Mouse (Mus musculus): ENCODE measurements around the gene Xlr3b. TPM values are rescaled to one million over a fixed set of nuclear protein-coding genes. Genes with fewer than 3 reads are reported as not detected.
A peak's percentile ranks its signal among the peaks of the same experiment; 100 is the strongest.
"Not testable (repeated sequence)": the region's sequence is repeated elsewhere in the genome, so short reads cannot be mapped to it uniquely, and the experiment has no call there.

Gene Xlr3b
- polyA plus RNA-seq, 1 experiment, result 5.4 TPM

DNA sequence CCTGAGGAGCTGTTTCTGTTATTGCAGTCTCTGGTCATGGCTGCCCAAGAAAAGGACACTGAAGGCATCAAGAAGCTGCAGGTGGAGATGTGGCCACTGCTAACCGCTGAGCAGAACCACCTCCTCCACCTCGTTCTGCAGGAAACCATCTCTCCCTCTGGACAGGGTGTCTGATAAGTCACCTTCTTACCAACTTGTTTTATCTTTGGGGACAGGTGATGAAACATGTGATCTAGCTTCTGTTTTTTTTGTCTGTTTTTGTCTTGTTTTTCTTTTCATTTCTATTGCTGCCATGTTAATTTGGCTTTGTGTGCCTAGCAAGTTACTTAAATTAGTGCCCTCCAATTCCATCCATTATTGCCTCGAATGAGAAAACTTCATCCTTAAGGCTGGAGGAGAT is 37.3 kb downstream of the Xlr3b start:
- WGBS, result 25% methylated on average over 3 of the region's 3 CpGs
- Histone ChIP-seq H3K4me1 (ENCODE audit: control insufficient read depth, insufficient read depth, low read length) (no peaks in the 10 kb centered on the region; the same call in 1 of the 2 replicates), H3K4me3 (replicated peaks; ENCODE audit: control insufficient read depth, low read depth, low read length) (peak overlapping the region; percentile 94), H3K27ac (ENCODE audit: control insufficient read depth, insufficient read depth, low read depth, low read length, poor library complexity) (no peak overlapping the region)
- TF ChIP-seq POLR2A (IDR thresholded peaks at IDR 0.05; ENCODE audit: borderline replicate concordance, control insufficient read depth, low read depth, low read length), result no peak
- TF ChIP-seq CTCF (IDR thresholded peaks at IDR 0.05; ENCODE audit: control insufficient read depth, insufficient read depth, low read length), result no peak

DNA sequence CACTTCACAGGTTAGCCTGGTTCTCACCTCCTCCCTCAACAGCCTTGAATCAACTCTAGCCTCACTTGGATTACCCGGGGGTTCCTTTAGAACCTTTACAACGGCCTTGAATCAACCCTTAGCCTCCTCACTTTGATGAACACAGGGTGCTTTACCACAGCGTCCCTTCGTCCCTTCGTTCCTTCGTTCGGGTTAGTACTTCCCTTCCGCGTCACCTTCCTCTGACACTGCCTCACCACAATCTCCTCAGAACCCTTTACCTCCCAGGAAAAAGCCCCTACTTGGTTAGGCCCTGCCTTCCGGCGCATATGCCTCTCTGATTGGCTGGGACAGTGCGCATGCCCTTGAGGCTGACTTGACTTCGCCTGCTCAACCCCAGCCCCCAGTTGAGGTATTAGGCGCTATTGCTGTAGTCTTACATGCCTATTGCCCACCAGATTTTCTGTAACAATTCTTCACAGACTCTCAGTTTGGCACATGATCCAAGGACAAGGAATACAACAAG is 50.9 kb downstream of the Xlr3b start, which contains the start of gene Xlr4c:
Gene Xlr4c (minus strand): TSS at position 310 of the 505 bp plus-strand sequence.
- H3K27ac ChIP-seq (ENCODE audit: control insufficient read depth, insufficient read depth, low read depth, low read length, poor library complexity); H3K4me3 ChIP-seq (replicated peaks; ENCODE audit: control insufficient read depth, low read depth, low read length); H3K4me1 ChIP-seq (ENCODE audit: control insufficient read depth, insufficient read depth, low read length): not testable (repeated sequence)
- WGBS, result 49% methylated on average over 14 of the region's 14 CpGs

Other genes with a start within 250 kb of the Xlr3b start
- gene Zfp185, start 204.9 kb upstream of the Xlr3b start, polyA plus RNA-seq (2011; ENCODE audit: insufficient read depth, insufficient read length, low replicate concordance, missing spikeins), result 0.42 TPM in 1 of 2 replicates, not detected in the other
- not detected in 2 replicates for gene Pnma5, start 155.1 kb upstream of the Xlr3b start, polyA plus RNA-seq (2011; ENCODE audit: insufficient read depth, insufficient read length, low replicate concordance, missing spikeins)
- not detected in 2 replicates for gene Pnma3, start 127.4 kb upstream of the Xlr3b start, polyA plus RNA-seq (2011; ENCODE audit: insufficient read depth, insufficient read length, low replicate concordance, missing spikeins)
- 2.2 and 10.0 TPM in 2 replicates for gene Xlr4a, start 109.7 kb upstream of the Xlr3b start, polyA plus RNA-seq (2011; ENCODE audit: insufficient read depth, insufficient read length, low replicate concordance, missing spikeins)
- gene Xlr3a, start 95.1 kb upstream of the Xlr3b start, polyA plus RNA-seq (2011; ENCODE audit: insufficient read depth, insufficient read length, low replicate concordance, missing spikeins), result 3.3 TPM in 1 of 2 replicates, not detected in the other
- not detected in 2 replicates for gene Gm14685, start 75.2 kb upstream of the Xlr3b start, polyA plus RNA-seq (2011; ENCODE audit: insufficient read depth, insufficient read length, low replicate concordance, missing spikeins)
- not detected in 2 replicates for gene Xlr5b, start 43.4 kb upstream of the Xlr3b start, polyA plus RNA-seq (2011; ENCODE audit: insufficient read depth, insufficient read length, low replicate concordance, missing spikeins)
- not detected in 2 replicates for gene DXBay18, start 42.8 kb upstream of the Xlr3b start, polyA plus RNA-seq (2011; ENCODE audit: insufficient read depth, insufficient read length, low replicate concordance, missing spikeins)
- gene Spin2d, start 15.2 kb upstream of the Xlr3b start, polyA plus RNA-seq (2011; ENCODE audit: insufficient read depth, insufficient read length, low replicate concordance, missing spikeins), result not detected in 2 replicates
- gene Xlr4b, start 22.1 kb downstream of the Xlr3b start, polyA plus RNA-seq (2011; ENCODE audit: insufficient read depth, insufficient read length, low replicate concordance, missing spikeins), result 3.9 and 26.1 TPM in 2 replicates
- 1.4 and 2.0 TPM in 2 replicates for gene F8a, start 36.1 kb downstream of the Xlr3b start, polyA plus RNA-seq (2011; ENCODE audit: insufficient read depth, insufficient read length, low replicate concordance, missing spikeins)
- gene Xlr4c, start 50.9 kb downstream of the Xlr3b start, polyA plus RNA-seq (2011; ENCODE audit: insufficient read depth, insufficient read length, low replicate concordance, missing spikeins), result 4.2 TPM in 1 of 2 replicates, not detected in the other
- gene Xlr3c, start 73.2 kb downstream of the Xlr3b start, polyA plus RNA-seq (2011; ENCODE audit: insufficient read depth, insufficient read length, low replicate concordance, missing spikeins), result 0.88 TPM in 1 of 2 replicates, not detected in the other
- not detected in 2 replicates for gene Xlr5a, start 100.8 kb downstream of the Xlr3b start, polyA plus RNA-seq (2011; ENCODE audit: insufficient read depth, insufficient read length, low replicate concordance, missing spikeins)
- not detected in 2 replicates for gene Xlr5c, start 100.8 kb downstream of the Xlr3b start, polyA plus RNA-seq (2011; ENCODE audit: insufficient read depth, insufficient read length, low replicate concordance, missing spikeins)
- gene Gm45015, start 144.6 kb downstream of the Xlr3b start, polyA plus RNA-seq (2011; ENCODE audit: insufficient read depth, insufficient read length, low replicate concordance, missing spikeins), result not detected in 2 replicates
- gene Zfp275, start 150.4 kb downstream of the Xlr3b start, polyA plus RNA-seq (2011; ENCODE audit: insufficient read depth, insufficient read length, low replicate concordance, missing spikeins), result 1.7 and 3.4 TPM in 2 replicates
- gene Gm18336, start 206.5 kb downstream of the Xlr3b start, polyA plus RNA-seq (2011; ENCODE audit: insufficient read depth, insufficient read length, low replicate concordance, missing spikeins), result not detected in 2 replicates
- gene Zfp92, start 218.9 kb downstream of the Xlr3b start, polyA plus RNA-seq (2011; ENCODE audit: insufficient read depth, insufficient read length, low replicate concordance, missing spikeins), result not detected in 2 replicates
- not detected in 2 replicates for gene Trex2, start 243.1 kb downstream of the Xlr3b start, polyA plus RNA-seq (2011; ENCODE audit: insufficient read depth, insufficient read length, low replicate concordance, missing spikeins)